Mouse (Mus musculus): ENCODE measurements around the gene 1700092M07Rik. TPM values are rescaled to one million over a fixed set of nuclear protein-coding genes. Genes with fewer than 3 reads are reported as not detected.

1700092M07Rik gene
- polyA plus RNA-seq (2014; fragmentation: Nextera tagmentation; extraction: Ambion mirVana) = 0.99 and 1.8 TPM in 2 replicates

DNA sequence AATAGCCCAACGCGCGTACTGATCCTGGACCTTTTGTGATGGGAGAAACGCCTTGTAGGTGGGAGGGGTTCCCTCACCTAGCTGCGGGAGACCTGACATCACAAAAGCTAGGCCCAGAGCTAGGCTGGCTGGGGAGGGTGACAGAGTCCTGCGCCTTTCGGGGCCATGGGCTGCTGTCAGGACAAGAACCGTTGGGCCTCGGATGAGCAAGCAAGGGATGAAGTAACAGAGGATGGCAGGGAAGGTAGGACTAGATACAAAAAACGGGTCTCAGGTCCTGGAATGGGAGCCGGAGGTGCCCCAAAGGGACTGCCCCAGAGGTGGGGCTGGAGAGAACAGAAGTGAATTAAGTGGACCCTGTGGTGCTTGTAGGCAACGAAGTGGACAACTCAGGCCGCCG lies at the start of gene 1700092M07Rik:
Gene 1700092M07Rik, plus strand, starts transcription at position 116 of the 400 bp plus-strand sequence.
- peak within 1 kb of the TSS; percentile 27 for H3K4me2 ChIP-seq (ENCODE audit: low read depth, severe bottlenecking)
- peaks cover 9% of the 10 kb centered on the region for H3K4me1 ChIP-seq (ENCODE audit: control insufficient read depth, insufficient read depth, low read length)
- peak within 1 kb of the TSS; percentile 97 for H3K4me3 ChIP-seq (ENCODE audit: low read depth, low read length)
- WGBS = 71% methylated on average over 14 of the region's 14 CpGs
- peak within 1 kb of the TSS; percentile 77 for H3K9ac ChIP-seq (ENCODE audit: low read length)
- H3K27me3 ChIP-seq (ENCODE audit: control insufficient read depth, insufficient read depth, low read length) = no peaks in the 10 kb centered on the region
- peaks cover 27% of the 10 kb centered on the region for H3K36me3 ChIP-seq (ENCODE audit: control insufficient read depth, insufficient read depth, low read length)
- H3K27ac ChIP-seq (replicated peaks; ENCODE audit: low read depth, low read length) = peak within 1 kb of the TSS; percentile 77
- H3K9me3 ChIP-seq (ENCODE audit: control insufficient read depth, low read length) = no peaks in the 10 kb centered on the region
- ATAC-seq (ENCODE audit: insufficient number of reproducible peaks, low FRiP score, low TSS enrichment, low read depth) = 0 out of 2 replicates have a peak, but pooled peaks have one; percentile 0
- DNase-seq (ENCODE audit: low spot score) = no peak

GRCm38 (mm10) chr19:8691871-8692539 lies 48.5 kb upstream of the 1700092M07Rik start:
- 73% methylated on average over 9 of the region's 9 CpGs for whole genome bisulfite sequencing
- Histone ChIP-seq H3K9me3 (ENCODE audit: control insufficient read depth, low read length) (no peaks in the 10 kb centered on the region), H3K4me2 (ENCODE audit: low read depth, severe bottlenecking) (no peak overlapping the region), H3K36me3 (ENCODE audit: control insufficient read depth, insufficient read depth, low read length) (no peaks in the 10 kb centered on the region), H3K4me1 (ENCODE audit: control insufficient read depth, insufficient read depth, low read length) (no peaks in the 10 kb centered on the region), H3K9ac (ENCODE audit: low read length) (no peak overlapping the region), H3K27me3 (ENCODE audit: control insufficient read depth, insufficient read depth, low read length) (no peaks in the 10 kb centered on the region), H3K4me3 (ENCODE audit: low read depth, low read length) (no peak overlapping the region), H3K27ac (replicated peaks; ENCODE audit: low read depth, low read length) (no peak overlapping the region)
- DNase-seq (ENCODE audit: low spot score) (no peak), ATAC-seq (ENCODE audit: insufficient number of reproducible peaks, low FRiP score, low TSS enrichment, low read depth) (no peak)

DNA sequence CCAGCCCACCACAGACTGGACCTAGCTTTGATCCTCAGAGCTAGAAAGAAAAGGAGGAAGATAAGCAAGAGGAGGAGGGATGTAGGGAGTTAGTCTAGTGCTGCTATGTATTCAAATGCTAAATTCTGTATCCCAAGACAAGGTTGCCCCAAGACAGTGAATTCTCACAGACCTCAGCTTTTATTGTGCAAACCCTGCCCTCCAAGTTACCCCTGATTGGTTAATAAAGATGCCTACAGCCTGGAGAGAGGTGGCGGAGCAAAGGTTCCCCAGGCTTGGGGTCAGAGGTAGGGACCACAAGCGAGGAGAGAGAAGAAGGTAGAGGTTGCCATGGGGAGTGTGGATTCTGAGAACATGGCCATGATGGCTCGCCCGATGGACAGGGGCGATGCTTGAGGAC lies 47.8 kb upstream of the 1700092M07Rik start:
- no peak for DNase-seq (ENCODE audit: low spot score)
- ATAC-seq (ENCODE audit: insufficient number of reproducible peaks, low FRiP score, low TSS enrichment, low read depth) = no peak
- Histone ChIP-seq H3K4me3 (ENCODE audit: low read depth, low read length) (no peak overlapping the region), H3K4me2 (ENCODE audit: low read depth, severe bottlenecking) (no peak overlapping the region), H3K9me3 (ENCODE audit: control insufficient read depth, low read length) (no peaks in the 10 kb centered on the region), H3K27me3 (ENCODE audit: control insufficient read depth, insufficient read depth, low read length) (no peaks in the 10 kb centered on the region), H3K27ac (replicated peaks; ENCODE audit: low read depth, low read length) (no peak overlapping the region), H3K4me1 (ENCODE audit: control insufficient read depth, insufficient read depth, low read length) (no peaks in the 10 kb centered on the region), H3K36me3 (ENCODE audit: control insufficient read depth, insufficient read depth, low read length) (no peaks in the 10 kb centered on the region), H3K9ac (ENCODE audit: low read length) (no peak overlapping the region)
- 74% methylated on average over 5 of the region's 5 CpGs for WGBS

- no peaks in the 10 kb centered on the region for H3K36me3 ChIP-seq (ENCODE audit: control insufficient read depth, insufficient read depth, low read length)
- WGBS = 53% methylated on average over 6 of the region's 6 CpGs
- H3K27ac ChIP-seq (replicated peaks; ENCODE audit: low read depth, low read length) = no peak overlapping the region
- ATAC-seq (ENCODE audit: insufficient number of reproducible peaks, low FRiP score, low TSS enrichment, low read depth) = no peak
- no peak overlapping the region for H3K4me2 ChIP-seq (ENCODE audit: low read depth, severe bottlenecking)
- no peaks in the 10 kb centered on the region for H3K9me3 ChIP-seq (ENCODE audit: control insufficient read depth, low read length)
- no peak overlapping the region for H3K4me3 ChIP-seq (ENCODE audit: low read depth, low read length)
- no peaks in the 10 kb centered on the region for H3K27me3 ChIP-seq (ENCODE audit: control insufficient read depth, insufficient read depth, low read length)
- no peaks in the 10 kb centered on the region for H3K4me1 ChIP-seq (ENCODE audit: control insufficient read depth, insufficient read depth, low read length)
- peak; percentile 33 for DNase-seq (ENCODE audit: low spot score)
- H3K9ac ChIP-seq (ENCODE audit: low read length) = no peak overlapping the region
Measured at GRCm38 (mm10) chr19:8695330-8695729, 45.2 kb upstream of the 1700092M07Rik start.

DNA sequence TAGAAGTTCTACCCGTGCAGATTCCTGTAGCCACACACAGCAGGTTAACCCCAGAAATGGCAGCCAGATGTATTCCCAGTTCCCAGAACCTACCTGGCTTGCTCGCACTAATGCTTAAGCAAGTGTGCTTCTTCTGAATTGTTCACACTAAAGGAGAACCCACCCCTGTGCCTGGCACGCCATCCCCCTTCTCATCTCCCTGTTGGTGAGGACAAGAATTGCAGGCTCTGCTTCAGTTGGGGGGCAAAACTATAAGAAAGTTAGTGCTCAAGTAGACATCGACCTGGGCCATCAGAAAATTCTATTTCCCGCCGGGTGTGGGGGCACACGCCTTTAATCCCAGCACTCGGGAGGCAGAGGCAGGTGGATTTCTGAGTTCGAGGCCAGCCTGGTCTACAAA lies 40.9 kb upstream of the 1700092M07Rik start:
- Histone ChIP-seq H3K9ac (ENCODE audit: low read length) (no peak overlapping the region), H3K9me3 (ENCODE audit: control insufficient read depth, low read length) (no peaks in the 10 kb centered on the region), H3K4me1 (ENCODE audit: control insufficient read depth, insufficient read depth, low read length) (no peaks in the 10 kb centered on the region), H3K36me3 (ENCODE audit: control insufficient read depth, insufficient read depth, low read length) (no peaks in the 10 kb centered on the region), H3K4me3 (ENCODE audit: low read depth, low read length) (no peak overlapping the region), H3K27ac (replicated peaks; ENCODE audit: low read depth, low read length) (no peak overlapping the region), H3K4me2 (ENCODE audit: low read depth, severe bottlenecking) (no peak overlapping the region), H3K27me3 (ENCODE audit: control insufficient read depth, insufficient read depth, low read length) (no peaks in the 10 kb centered on the region)
- 83% methylated on average over 9 of the region's 9 CpGs for WGBS
- no peak for DNase-seq (ENCODE audit: low spot score)
- no peak for ATAC-seq (ENCODE audit: insufficient number of reproducible peaks, low FRiP score, low TSS enrichment, low read depth)

DNA sequence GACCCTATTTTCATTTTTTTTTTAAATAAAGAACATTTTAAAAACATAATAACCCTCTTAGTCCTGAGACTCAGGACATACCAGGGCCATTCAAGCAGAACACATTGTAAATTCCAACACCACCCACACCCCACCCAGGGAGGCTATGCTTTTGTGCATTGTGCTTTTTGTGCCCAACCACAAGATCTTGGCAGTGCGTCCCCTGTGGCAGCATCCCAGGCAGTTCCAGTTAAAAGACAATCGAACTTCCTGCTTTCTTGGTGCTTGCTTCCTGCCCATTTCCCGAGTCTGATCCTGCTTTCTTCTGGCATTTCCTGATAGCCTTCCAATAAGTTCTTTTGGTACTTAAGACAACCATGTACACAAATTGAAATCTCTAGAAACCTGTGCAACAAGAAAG lies 38.1 kb upstream of the 1700092M07Rik start:
- Histone ChIP-seq H3K27me3 (ENCODE audit: control insufficient read depth, insufficient read depth, low read length) (no peaks in the 10 kb centered on the region), H3K9ac (ENCODE audit: low read length) (no peak overlapping the region), H3K36me3 (ENCODE audit: control insufficient read depth, insufficient read depth, low read length) (peaks cover 2% of the 10 kb centered on the region; the same call in 1 of the 2 replicates), H3K4me1 (ENCODE audit: control insufficient read depth, insufficient read depth, low read length) (no peaks in the 10 kb centered on the region), H3K27ac (replicated peaks; ENCODE audit: low read depth, low read length) (no peak overlapping the region), H3K4me2 (ENCODE audit: low read depth, severe bottlenecking) (no peak overlapping the region), H3K4me3 (ENCODE audit: low read depth, low read length) (no peak overlapping the region), H3K9me3 (ENCODE audit: control insufficient read depth, low read length) (no peaks in the 10 kb centered on the region)
- DNase-seq (ENCODE audit: low spot score) = no peak
- ATAC-seq (ENCODE audit: insufficient number of reproducible peaks, low FRiP score, low TSS enrichment, low read depth) = no peak
- 80% methylated on average over 3 of the region's 3 CpGs for WGBS

- Histone ChIP-seq H3K4me1 (ENCODE audit: control insufficient read depth, insufficient read depth, low read length) (no peaks in the 10 kb centered on the region), H3K27me3 (ENCODE audit: control insufficient read depth, insufficient read depth, low read length) (no peaks in the 10 kb centered on the region), H3K36me3 (ENCODE audit: control insufficient read depth, insufficient read depth, low read length) (peaks cover 8% of the 10 kb centered on the region), H3K9ac (ENCODE audit: low read length) (no peak overlapping the region), H3K9me3 (ENCODE audit: control insufficient read depth, low read length) (no peaks in the 10 kb centered on the region), H3K27ac (replicated peaks; ENCODE audit: low read depth, low read length) (no peak overlapping the region), H3K4me2 (ENCODE audit: low read depth, severe bottlenecking) (no peak overlapping the region), H3K4me3 (ENCODE audit: low read depth, low read length) (no peak overlapping the region)
- 72% methylated on average over 3 of the region's 4 CpGs for WGBS
- ATAC-seq (ENCODE audit: insufficient number of reproducible peaks, low FRiP score, low TSS enrichment, low read depth) (no peak), DNase-seq (ENCODE audit: low spot score) (no peak)
Measured at GRCm38 (mm10) chr19:8703571-8703970, 36.9 kb upstream of the 1700092M07Rik start.

GRCm38 (mm10) chr19:8705026-8705708 lies 35.4 kb upstream of the 1700092M07Rik start:
- H3K36me3 ChIP-seq (ENCODE audit: control insufficient read depth, insufficient read depth, low read length) = peaks cover 20% of the 10 kb centered on the region
- H3K4me1 ChIP-seq (ENCODE audit: control insufficient read depth, insufficient read depth, low read length) = no peaks in the 10 kb centered on the region
- H3K4me2 ChIP-seq (ENCODE audit: low read depth, severe bottlenecking) = no peak overlapping the region
- H3K4me3 ChIP-seq (ENCODE audit: low read depth, low read length) = no peak overlapping the region
- no peaks in the 10 kb centered on the region for H3K27me3 ChIP-seq (ENCODE audit: control insufficient read depth, insufficient read depth, low read length)
- WGBS = 83% methylated on average over 6 of the region's 6 CpGs
- H3K9ac ChIP-seq (ENCODE audit: low read length) = no peak overlapping the region
- H3K9me3 ChIP-seq (ENCODE audit: control insufficient read depth, low read length) = no peaks in the 10 kb centered on the region
- no peak for DNase-seq (ENCODE audit: low spot score)
- ATAC-seq (ENCODE audit: insufficient number of reproducible peaks, low FRiP score, low TSS enrichment, low read depth) = no peak
- no peak overlapping the region for H3K27ac ChIP-seq (replicated peaks; ENCODE audit: low read depth, low read length)

All from limb, embryonic 11.5 days (tissue).